Mouse (Mus musculus) heart, postnatal 0 days (tissue): Measurements from ENCODE around the gene Unc119.

Source experiments
- CTCF ChIP-seq: IDR thresholded peaks from 2 replicates; pipeline ENCODE4 v1.5.1; 2016; ENCODE audit warnings: antibody characterized with exemption, control low read depth, low read depth
- EP300 ChIP-seq: IDR thresholded peaks from 2 replicates; pipeline ENCODE4 v1.6.1; 2016; ENCODE audit warnings: antibody characterized with exemption, low read depth

DNA sequence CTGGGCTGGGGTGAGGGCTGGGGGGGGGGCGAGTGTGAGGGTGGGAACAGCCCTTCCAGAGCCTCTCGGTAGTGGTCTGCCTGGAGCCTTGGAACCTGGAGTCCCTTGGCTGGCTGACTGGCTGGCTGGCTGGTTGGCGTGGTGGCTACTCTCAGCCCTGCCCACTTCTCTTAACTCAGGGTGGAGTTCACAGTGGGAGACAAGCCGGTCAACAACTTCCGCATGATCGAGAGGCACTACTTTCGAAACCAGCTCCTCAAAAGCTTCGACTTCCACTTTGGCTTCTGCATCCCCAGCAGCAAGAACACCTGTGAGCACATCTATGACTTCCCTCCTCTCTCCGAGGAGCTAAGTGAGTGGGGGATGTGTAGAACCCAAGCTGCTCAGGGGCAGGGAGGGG, 4.6 kb downstream of the Unc119 start:
- TF ChIP-seq CTCF = no peak
- TF ChIP-seq EP300 = no peak
